Mouse (Mus musculus) neural tube, embryonic 14.5 days (tissue): ENCODE data around the gene Fgf22. TPM values are rescaled to one million over a fixed set of nuclear protein-coding genes. Genes with fewer than 3 reads are reported as not detected.

ENCODE experiments used
- ATAC-seq: fragments of 200-750 bp; cut with Nextera tagmentation; 2 replicates; pipeline ENCODE4 v1.8.0; 2017; ENCODE audit warnings: low read depth, mild to moderate bottlenecking, moderate TSS enrichment, moderate library complexity
- H3K27ac ChIP-seq: fragments of 300-500 bp; sonication (generic); 2 replicates; pipeline ENCODE4 v1.5.1; 2014; ENCODE audit warnings: low read depth, mild to moderate bottlenecking, control low read depth, low read length, moderate library complexity, mixed read lengths
- H3K27me3 ChIP-seq: fragments of 300-500 bp; sonication (generic); 2 replicates; pipeline ENCODE4 v1.6.1; 2014; ENCODE audit warnings: low read length; ENCODE audit not compliant: control insufficient read depth, insufficient read depth
- H3K36me3 ChIP-seq: fragments of 300-500 bp; sonication (generic); 2 replicates; pipeline ENCODE4 v1.6.1; 2014; ENCODE audit warnings: low read length, mixed read lengths; ENCODE audit not compliant: control insufficient read depth, insufficient read depth
- H3K4me1 ChIP-seq: fragments of 300-500 bp; sonication (generic); 2 replicates; pipeline ENCODE4 v1.6.1; 2014; ENCODE audit warnings: low read length; ENCODE audit not compliant: control insufficient read depth, insufficient read depth
- H3K4me2 ChIP-seq: fragments of 300-500 bp; sonication (generic); 2 replicates; pipeline ENCODE4 v1.6.1; 2014; ENCODE audit warnings: mild to moderate bottlenecking, low read depth, low read length, control low read depth
- H3K4me3 ChIP-seq: fragments of 300-500 bp; sonication (generic); 2 replicates; pipeline ENCODE4 v1.5.1; 2014; ENCODE audit warnings: low read depth, low read length, control low read depth, mixed read lengths
- H3K9ac ChIP-seq: fragments of 300-500 bp; sonication (generic); replicated peaks from 2 replicates; pipeline ENCODE4 v1.6.1; 2014; ENCODE audit warnings: low read depth, mild to moderate bottlenecking, control low read depth, low read length, mixed read lengths
- H3K9me3 ChIP-seq: fragments of 300-500 bp; sonication (generic); 2 replicates; pipeline ENCODE4 v1.6.1; 2016; ENCODE audit warnings: low read length; ENCODE audit not compliant: control insufficient read depth
- WGBS: fragments of 180-500 bp; shearing (Covaris S2); extraction: QIAGEN DNeasy Blood & Tissue Kit; methylation state at CpG from one replicate; pipeline ENCODE4 v1.1.7; 2014; 5-methylcytosine and 5-hydroxymethylcytosine counted together
- polyA plus RNA-seq: library from polyadenylated mRNA; unstranded; fragments of >200 nt; fragmentation: Nextera tagmentation; extraction: Ambion mirVana; gene quantifications from 2 replicates; pipeline ENCODE4 v1.2.1, GENCODE M21; 2014

Gene Fgf22
- polyA plus RNA-seq, 1 experiment from 2014 or later: 2.3 TPM

GRCm38 (mm10) chr10:79723692-79724091 lies 31.2 kb upstream of the Fgf22 start:
- Histone ChIP-seq H3K27ac (no peak overlapping the region), H3K4me2 (no peak overlapping the region), H3K36me3 (no peaks in the 10 kb centered on the region), H3K4me3 (no peak overlapping the region), H3K9me3 (no peaks in the 10 kb centered on the region), H3K27me3 (0 out of 2 replicates have a peak, but pooled peaks cover 3% of the 10 kb centered on the region), H3K9ac (no peak overlapping the region), H3K4me1 (no peaks in the 10 kb centered on the region)
- no peak for ATAC-seq
- 85% methylated on average over 7 of the region's 7 CpGs for WGBS

- H3K27me3 ChIP-seq: no peaks in the 10 kb centered on the region
- H3K4me2 ChIP-seq: no peak overlapping the region
- no peaks in the 10 kb centered on the region for H3K9me3 ChIP-seq
- no peaks in the 10 kb centered on the region for H3K36me3 ChIP-seq
- H3K4me3 ChIP-seq: no peak overlapping the region
- H3K27ac ChIP-seq: no peak overlapping the region
- no peaks in the 10 kb centered on the region for H3K4me1 ChIP-seq
- H3K9ac ChIP-seq: no peak overlapping the region
- WGBS: 43% methylated on average over 11 of the region's 11 CpGs
- no peak for ATAC-seq
These were observed 28.8 kb upstream of the Fgf22 start for GRCm38 (mm10) chr10:79726090-79726489.

GRCm38 (mm10) chr10:79728323-79729249 lies 26.3 kb upstream of the Fgf22 start:
- Histone ChIP-seq H3K4me3 (no peak overlapping the region), H3K4me2 (no peak overlapping the region), H3K27ac (no peak overlapping the region), H3K4me1 (no peaks in the 10 kb centered on the region), H3K9ac (no peak overlapping the region), H3K27me3 (no peaks in the 10 kb centered on the region), H3K9me3 (no peaks in the 10 kb centered on the region), H3K36me3 (peaks cover 3% of the 10 kb centered on the region; the same call in 1 of the 2 replicates)
- WGBS: 71% methylated on average over 28 of the region's 28 CpGs
- ATAC-seq: no peak

- no peak overlapping the region for H3K4me3 ChIP-seq
- ATAC-seq: 0 out of 2 replicates have a peak, but pooled peaks have one; percentile 5
- H3K27ac ChIP-seq: no peak overlapping the region
- H3K4me2 ChIP-seq: no peak overlapping the region
- H3K4me1 ChIP-seq: no peaks in the 10 kb centered on the region
- H3K9ac ChIP-seq: no peak overlapping the region
- peaks cover 12% of the 10 kb centered on the region; the same call in 1 of the 2 replicates for H3K36me3 ChIP-seq
- H3K9me3 ChIP-seq: no peaks in the 10 kb centered on the region
- H3K27me3 ChIP-seq: no peaks in the 10 kb centered on the region
- 78% methylated on average over 13 of the region's 13 CpGs for WGBS
These were observed 25.4 kb upstream of the Fgf22 start for GRCm38 (mm10) chr10:79729357-79729965.

GRCm38 (mm10) chr10:79732500-79732899 lies 22.4 kb upstream of the Fgf22 start:
- peaks cover 36% of the 10 kb centered on the region; the same call in 1 of the 2 replicates for H3K36me3 ChIP-seq
- no peak overlapping the region for H3K4me3 ChIP-seq
- 94% methylated on average over 1 of the region's 1 CpGs for WGBS
- no peaks in the 10 kb centered on the region for H3K4me1 ChIP-seq
- no peaks in the 10 kb centered on the region for H3K27me3 ChIP-seq
- ATAC-seq: no peak
- H3K9me3 ChIP-seq: no peaks in the 10 kb centered on the region
- no peak overlapping the region for H3K4me2 ChIP-seq
- H3K27ac ChIP-seq: no peak overlapping the region
- no peak overlapping the region for H3K9ac ChIP-seq

GRCm38 (mm10) chr10:79733847-79734246 lies 21.0 kb upstream of the Fgf22 start:
- no peak overlapping the region for H3K27ac ChIP-seq
- no peak overlapping the region for H3K4me3 ChIP-seq
- H3K9me3 ChIP-seq: no peaks in the 10 kb centered on the region
- H3K4me1 ChIP-seq: no peaks in the 10 kb centered on the region
- ATAC-seq: no peak
- no peak overlapping the region for H3K9ac ChIP-seq
- H3K27me3 ChIP-seq: no peaks in the 10 kb centered on the region
- no peak overlapping the region for H3K4me2 ChIP-seq
- 96% methylated on average over 15 of the region's 15 CpGs for WGBS
- peaks cover 48% of the 10 kb centered on the region for H3K36me3 ChIP-seq

- Histone ChIP-seq H3K36me3 (peaks cover 63% of the 10 kb centered on the region), H3K27me3 (no peaks in the 10 kb centered on the region)
- 29% methylated on average over 48 of the region's 52 CpGs for WGBS
These were observed 19.5 kb upstream of the Fgf22 start for GRCm38 (mm10) chr10:79735361-79735760.

GRCm38 (mm10) chr10:79736706-79737105 lies 18.2 kb upstream of the Fgf22 start:
- Histone ChIP-seq H3K27me3 (no peaks in the 10 kb centered on the region), H3K9ac (no peak overlapping the region), H3K9me3 (peaks cover 10% of the 10 kb centered on the region), H3K4me3 (no peak overlapping the region), H3K4me2 (no peak overlapping the region), H3K27ac (no peak overlapping the region), H3K36me3 (peaks cover 74% of the 10 kb centered on the region), H3K4me1 (no peaks in the 10 kb centered on the region)
- 89% methylated on average over 8 of the region's 14 CpGs for WGBS
- no peak for ATAC-seq

More at GRCm38 (mm10) chr10:79735361-79735760, 19.5 kb upstream of the Fgf22 start:
- peaks cover 10% of the 10 kb centered on the region for H3K9me3 ChIP-seq
- H3K27ac ChIP-seq: no peak overlapping the region
- no peak overlapping the region for H3K4me3 ChIP-seq
- no peak for ATAC-seq
- no peak overlapping the region for H3K4me2 ChIP-seq
- no peak overlapping the region for H3K9ac ChIP-seq
- H3K4me1 ChIP-seq: no peaks in the 10 kb centered on the region

- H3K9ac ChIP-seq: no peak overlapping the region
- ATAC-seq: no peak
- H3K27me3 ChIP-seq: no peaks in the 10 kb centered on the region
- no peak overlapping the region for H3K4me2 ChIP-seq
- no peak overlapping the region for H3K4me3 ChIP-seq
- H3K4me1 ChIP-seq: no peaks in the 10 kb centered on the region
- no peak overlapping the region for H3K27ac ChIP-seq
- WGBS: 91% methylated on average over 10 of the region's 10 CpGs
- H3K9me3 ChIP-seq: peaks cover 10% of the 10 kb centered on the region
- peaks cover 85% of the 10 kb centered on the region for H3K36me3 ChIP-seq
These were observed 16.6 kb upstream of the Fgf22 start for GRCm38 (mm10) chr10:79738259-79738658.
